Mouse (Mus musculus) ovary, adult 2 months (tissue): Measurements from ENCODE around the gene Cyp4f15. TPM values are rescaled to one million over a fixed set of nuclear protein-coding genes. Genes with fewer than 3 reads are reported as not detected.

ENCODE experiments used
- polyA plus RNA-seq: library from polyadenylated mRNA; depleted of rRNA; stranded (reverse); fragments of >200 nt; gene quantifications from 2 replicates; pipeline ENCODE4 v1.2.3, GENCODE M21; 2012; rRNA removed

Gene Cyp4f15
- 3.6 and 3.8 TPM in 2 replicates for polyA plus RNA-seq

DNA sequence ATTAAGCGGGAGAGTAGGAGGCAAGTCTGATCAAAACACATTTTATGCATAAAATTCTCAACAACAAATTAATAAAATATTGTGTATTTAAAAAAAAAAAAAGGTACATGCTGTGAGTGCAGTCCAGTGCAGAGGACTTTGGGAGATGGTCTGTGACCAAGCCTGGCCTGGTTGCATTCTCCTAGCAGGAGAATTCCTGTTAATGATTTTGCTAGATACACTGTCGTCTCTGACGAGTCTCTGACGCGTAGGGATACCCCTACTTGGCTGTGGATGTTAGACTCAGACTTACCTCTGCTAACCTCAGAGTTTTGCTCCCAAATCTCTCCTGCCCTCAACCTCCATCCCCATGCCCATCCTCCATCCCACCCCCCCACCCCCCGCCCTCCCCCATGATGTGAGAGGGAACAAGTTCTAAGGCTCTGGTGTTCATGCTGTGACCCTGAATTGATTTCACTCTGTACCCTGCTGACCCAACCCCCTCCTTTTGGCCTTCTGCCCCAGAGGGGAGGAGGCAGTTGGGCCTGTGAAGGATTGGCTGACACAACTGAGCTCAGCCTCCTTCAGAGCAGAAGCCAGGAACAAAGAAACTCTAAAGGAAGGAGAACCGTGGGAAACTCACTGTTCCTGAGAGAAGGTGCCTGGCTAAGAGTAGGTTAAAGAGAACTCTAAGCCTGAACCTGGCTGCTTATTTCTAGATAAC lies at the start of gene Cyp4f15:
TSS of gene Cyp4f15 (plus strand) at position 580 of the 703 bp plus-strand sequence.

DNA sequence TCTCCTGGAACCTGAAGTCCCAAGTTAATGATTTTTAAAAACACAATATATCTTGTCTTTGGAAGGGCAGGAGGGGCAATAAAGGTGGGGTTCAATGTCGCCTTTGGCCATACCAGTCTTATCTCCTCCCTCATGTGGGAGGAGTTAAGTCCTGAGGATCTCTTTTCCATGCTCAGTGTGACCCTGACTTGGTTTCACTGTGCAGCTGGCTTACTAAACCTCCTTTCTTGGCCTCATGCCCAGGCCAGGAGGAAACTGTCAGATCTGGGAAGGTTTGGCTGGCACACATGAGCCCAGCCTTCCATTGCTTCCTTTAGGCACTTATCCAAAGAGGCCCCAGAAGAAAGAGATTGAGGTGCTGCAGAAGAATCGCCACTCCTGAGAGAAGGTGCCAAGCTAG lies 26.7 kb upstream of the Cyp4f15 start, which contains the start of gene Cyp4f40:
TSS of gene Cyp4f40 (plus strand) at position 189 of the 400 bp plus-strand sequence.

Other genes with a start within 250 kb of the Cyp4f15 start
- gene Cyp4f39, start 232.9 kb upstream of the Cyp4f15 start, polyA plus RNA-seq = 1.7 and 2.3 TPM in 2 replicates
- gene Cyp4f17, start 179.6 kb upstream of the Cyp4f15 start, polyA plus RNA-seq = 16.8 and 20.2 TPM in 2 replicates
- gene Cyp4f16, start 149.1 kb upstream of the Cyp4f15 start, polyA plus RNA-seq = 15.0 and 15.3 TPM in 2 replicates
- not detected in 2 replicates for gene Cyp4f37, start 64.3 kb upstream of the Cyp4f15 start, polyA plus RNA-seq
- 0.16 and 0.28 TPM in 2 replicates for gene Cyp4f40, start 26.7 kb upstream of the Cyp4f15 start, polyA plus RNA-seq
- 10.1 and 11.7 TPM in 2 replicates for gene Zfp871, start 102.7 kb downstream of the Cyp4f15 start, polyA plus RNA-seq
- gene Zfp811, start 124.3 kb downstream of the Cyp4f15 start, polyA plus RNA-seq = 0.09 and 0.18 TPM in 2 replicates
- 9.9 and 13.9 TPM in 2 replicates for gene Zfp799, start 144.6 kb downstream of the Cyp4f15 start, polyA plus RNA-seq
- 0.60 and 0.73 TPM in 2 replicates for gene Zfp870, start 206.0 kb downstream of the Cyp4f15 start, polyA plus RNA-seq
- gene Cyp4f14, start 231.7 kb downstream of the Cyp4f15 start, polyA plus RNA-seq = 4.8 and 5.3 TPM in 2 replicates